Mouse (Mus musculus): ENCODE data around the gene Pkd1l1.

Gene Pkd1l1

GRCm38 (mm10) chr11:8829561-8829960 is 143.5 kb downstream of the Pkd1l1 start:
- in situ Hi-C loops (cut with MboI; ENCODE audit: unreplicated experiment in 2 of 2): no loop called here

GRCm38 (mm10) chr11:8828836-8829526 is 144.1 kb downstream of the Pkd1l1 start:
- in situ Hi-C loops (cut with MboI; ENCODE audit: unreplicated experiment in 2 of 2): no loop called here

GRCm38 (mm10) chr11:8826609-8827008 is 146.5 kb downstream of the Pkd1l1 start:
- in situ Hi-C loops (cut with MboI; ENCODE audit: unreplicated experiment in 2 of 2): no loop called here

- in situ Hi-C loops (cut with MboI; ENCODE audit: unreplicated experiment in 2 of 2): no loop called here
Observed at GRCm38 (mm10) chr11:8826046-8826445, 147.0 kb downstream of the Pkd1l1 start.

GRCm38 (mm10) chr11:8825413-8825812 is 147.7 kb downstream of the Pkd1l1 start:
- in situ Hi-C loops (cut with MboI; ENCODE audit: unreplicated experiment in 2 of 2): no loop called here

- in situ Hi-C loops (cut with MboI; ENCODE audit: unreplicated experiment in 2 of 2): no loop called here
Observed at GRCm38 (mm10) chr11:8821403-8821802, 151.7 kb downstream of the Pkd1l1 start.

- in situ Hi-C loops (cut with MboI; ENCODE audit: unreplicated experiment in 2 of 2): no loop called here
Observed at GRCm38 (mm10) chr11:8817376-8817775, 155.7 kb downstream of the Pkd1l1 start.

- in situ Hi-C loops (cut with MboI; ENCODE audit: unreplicated experiment in 2 of 2): no loop called here
Observed at GRCm38 (mm10) chr11:8814097-8814790, 158.8 kb downstream of the Pkd1l1 start.

- in situ Hi-C loops (cut with MboI; ENCODE audit: unreplicated experiment in 2 of 2): no loop called here
Observed at GRCm38 (mm10) chr11:8811506-8812100, 161.5 kb downstream of the Pkd1l1 start.

GRCm38 (mm10) chr11:8809644-8810043 is 163.4 kb downstream of the Pkd1l1 start:
- in situ Hi-C loops (cut with MboI; ENCODE audit: unreplicated experiment in 2 of 2): no loop called here

- in situ Hi-C loops (cut with MboI; ENCODE audit: unreplicated experiment in 2 of 2): no loop called here
Observed at GRCm38 (mm10) chr11:8807009-8807408, 166.1 kb downstream of the Pkd1l1 start.

- in situ Hi-C loops (cut with MboI; ENCODE audit: unreplicated experiment in 2 of 2): no loop called here
Observed at GRCm38 (mm10) chr11:8804178-8804577, 168.9 kb downstream of the Pkd1l1 start.

GRCm38 (mm10) chr11:8797486-8797885 is 175.6 kb downstream of the Pkd1l1 start:
- in situ Hi-C loops (cut with MboI; ENCODE audit: unreplicated experiment in 2 of 2): no loop called here

GRCm38 (mm10) chr11:8795031-8795430 is 178.0 kb downstream of the Pkd1l1 start:
- in situ Hi-C loops (cut with MboI; ENCODE audit: unreplicated experiment in 2 of 2): no loop called here

GRCm38 (mm10) chr11:8792146-8792545 is 180.9 kb downstream of the Pkd1l1 start:
- in situ Hi-C loops (cut with MboI; ENCODE audit: unreplicated experiment in 2 of 2): no loop called here

GRCm38 (mm10) chr11:8789186-8789585 is 183.9 kb downstream of the Pkd1l1 start:
- in situ Hi-C loops (cut with MboI; ENCODE audit: unreplicated experiment in 2 of 2): no loop called here

- in situ Hi-C loops (cut with MboI; ENCODE audit: unreplicated experiment in 2 of 2): no loop called here
Observed at GRCm38 (mm10) chr11:8787604-8788003, 185.5 kb downstream of the Pkd1l1 start.

- in situ Hi-C loops (cut with MboI; ENCODE audit: unreplicated experiment in 2 of 2): no loop called here
Observed at GRCm38 (mm10) chr11:8784413-8784812, 188.7 kb downstream of the Pkd1l1 start.

- in situ Hi-C loops (cut with MboI; ENCODE audit: unreplicated experiment in 2 of 2): no loop called here
Observed at GRCm38 (mm10) chr11:8782141-8782465, 191.0 kb downstream of the Pkd1l1 start.

GRCm38 (mm10) chr11:8781308-8782140 is 191.5 kb downstream of the Pkd1l1 start:
- in situ Hi-C loops (cut with MboI; ENCODE audit: unreplicated experiment in 2 of 2): no loop called here

- in situ Hi-C loops (cut with MboI; ENCODE audit: unreplicated experiment in 2 of 2): no loop called here
Observed at GRCm38 (mm10) chr11:8779427-8779826, 193.6 kb downstream of the Pkd1l1 start.

All from v-Abl transformed pro-B cells (cell line).